Mouse (Mus musculus): ENCODE measurements at regions not wholly inside any gene's neighbourhood (a gene's known extent, or its start where the extent isn't known, plus 50 kb on each side); places are given as distances from the start of the nearest gene placed in this dataset.

DNA sequence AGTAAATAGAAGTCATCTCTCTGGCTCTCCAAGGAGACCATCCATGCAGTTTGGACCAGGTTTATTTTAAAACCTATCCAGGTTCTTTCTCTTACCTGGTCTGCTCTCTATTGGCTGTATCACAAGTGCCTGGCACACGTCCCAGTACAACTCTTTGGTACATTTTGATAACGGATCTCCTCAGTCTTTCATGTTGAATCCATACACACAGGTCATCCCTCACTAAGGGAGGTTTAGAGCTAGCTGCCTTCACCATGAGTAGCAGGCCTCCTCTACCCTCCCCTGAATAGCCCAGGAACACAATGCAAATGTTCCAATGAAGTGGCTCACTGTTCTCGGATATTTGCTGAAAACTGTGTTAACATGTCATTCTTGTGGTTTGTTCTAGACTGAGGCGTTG lies 84.2 kb upstream of the Pcgf5 start:
- 0 out of 2 replicates have a peak, but pooled peaks cover 4% of the 10 kb centered on the region for H3K4me1 ChIP-seq (replicated peaks; ENCODE audit: low read depth, low read length)
- no peak overlapping the region for H3K4me3 ChIP-seq (replicated peaks; ENCODE audit: low read length)
- no peaks in the 10 kb centered on the region for H3K36me3 ChIP-seq (ENCODE audit: insufficient read depth, low read length)
- TF ChIP-seq NANOG (IDR thresholded peaks at IDR 0.05; ENCODE audit: borderline replicate concordance, low read length) (no peak), CTCF (conservative IDR thresholded peaks at IDR 0.05; ENCODE audit: low read length) (no peak), POU5F1 (IDR thresholded peaks at IDR 0.05; ENCODE audit: borderline replicate concordance, low read length) (no peak)
- no peaks in the 10 kb centered on the region for H3K27me3 ChIP-seq (ENCODE audit: insufficient read depth, low read length)
- no peaks in the 10 kb centered on the region for H3K9me3 ChIP-seq (ENCODE audit: low read length)

DNA sequence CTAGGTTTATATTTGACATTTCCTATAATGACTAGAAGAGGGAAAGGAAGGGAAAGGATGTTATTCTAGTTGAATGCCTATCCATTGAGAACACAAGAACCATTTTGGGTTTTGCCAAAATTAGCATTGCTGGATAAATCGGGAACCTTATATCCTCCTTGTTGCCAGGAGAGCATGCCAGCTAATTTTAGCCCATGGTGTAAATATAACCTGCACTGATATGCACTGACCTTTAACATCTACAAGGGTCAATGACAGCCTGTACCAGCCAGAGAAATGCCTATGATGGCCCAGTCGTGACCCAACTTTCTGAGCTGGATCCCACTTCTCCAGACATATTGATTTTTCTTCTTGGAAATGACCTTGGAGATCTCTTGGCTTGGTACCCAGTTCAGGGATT lies 83.7 kb upstream of the Pcgf5 start:
- TF ChIP-seq CTCF (conservative IDR thresholded peaks at IDR 0.05; ENCODE audit: low read length) (no peak), NANOG (IDR thresholded peaks at IDR 0.05; ENCODE audit: borderline replicate concordance, low read length) (no peak), POU5F1 (IDR thresholded peaks at IDR 0.05; ENCODE audit: borderline replicate concordance, low read length) (no peak)
- Histone ChIP-seq H3K9me3 (ENCODE audit: low read length) (no peaks in the 10 kb centered on the region), H3K27me3 (ENCODE audit: insufficient read depth, low read length) (no peaks in the 10 kb centered on the region), H3K36me3 (ENCODE audit: insufficient read depth, low read length) (no peaks in the 10 kb centered on the region), H3K4me3 (replicated peaks; ENCODE audit: low read length) (no peak overlapping the region), H3K4me1 (replicated peaks; ENCODE audit: low read depth, low read length) (0 out of 2 replicates have a peak, but pooled peaks cover 4% of the 10 kb centered on the region)

DNA sequence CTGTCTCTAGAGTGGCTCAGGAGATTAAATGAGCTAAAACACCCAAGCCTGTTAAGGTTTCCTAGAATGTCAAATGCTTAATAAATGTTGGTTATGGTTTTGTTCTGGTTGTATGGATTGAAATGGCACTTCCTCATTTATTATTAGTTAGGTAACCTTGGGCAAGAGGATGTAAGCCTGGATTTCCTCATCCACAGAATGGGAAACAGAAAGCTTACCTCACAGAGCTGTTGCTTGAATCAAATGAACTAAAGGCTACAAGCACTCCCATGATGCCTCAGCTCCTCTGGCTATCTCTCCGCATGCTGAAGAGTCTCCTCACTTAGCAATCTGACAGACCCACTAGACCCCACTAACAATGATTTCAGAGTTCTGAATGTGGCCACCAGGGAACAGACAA lies 82.8 kb upstream of the Pcgf5 start:
- TF ChIP-seq CTCF (conservative IDR thresholded peaks at IDR 0.05; ENCODE audit: low read length) (no peak), NANOG (IDR thresholded peaks at IDR 0.05; ENCODE audit: borderline replicate concordance, low read length) (no peak), POU5F1 (IDR thresholded peaks at IDR 0.05; ENCODE audit: borderline replicate concordance, low read length) (no peak)
- 0 out of 2 replicates have a peak, but pooled peaks cover 4% of the 10 kb centered on the region for H3K4me1 ChIP-seq (replicated peaks; ENCODE audit: low read depth, low read length)
- no peaks in the 10 kb centered on the region for H3K27me3 ChIP-seq (ENCODE audit: insufficient read depth, low read length)
- no peak overlapping the region for H3K4me3 ChIP-seq (replicated peaks; ENCODE audit: low read length)
- no peaks in the 10 kb centered on the region for H3K36me3 ChIP-seq (ENCODE audit: insufficient read depth, low read length)
- no peaks in the 10 kb centered on the region for H3K9me3 ChIP-seq (ENCODE audit: low read length)

DNA sequence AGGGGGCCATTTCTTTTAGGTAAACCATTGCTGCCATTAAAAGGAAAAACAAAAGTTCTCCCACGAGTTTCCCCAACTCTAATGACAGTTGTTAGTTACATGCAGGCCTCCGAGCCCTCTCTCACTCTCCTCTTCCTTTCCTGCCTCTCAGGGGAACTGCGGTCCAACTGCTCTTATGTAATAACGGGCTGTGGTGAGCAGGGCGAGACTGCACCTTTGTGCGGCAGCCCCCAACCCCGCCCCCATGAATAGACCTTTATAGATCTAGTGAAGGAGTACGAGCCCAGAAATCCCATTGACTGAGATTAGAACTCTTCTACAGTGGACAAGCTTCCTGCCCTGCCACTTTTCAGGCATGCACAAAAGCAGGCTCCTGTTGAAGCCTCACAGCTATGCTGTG lies 81.8 kb upstream of the Pcgf5 start:
- H3K9me3 ChIP-seq (ENCODE audit: low read length): no peaks in the 10 kb centered on the region
- H3K27me3 ChIP-seq (ENCODE audit: insufficient read depth, low read length): no peaks in the 10 kb centered on the region
- H3K4me3 ChIP-seq (replicated peaks; ENCODE audit: low read length): no peak overlapping the region
- TF ChIP-seq CTCF (conservative IDR thresholded peaks at IDR 0.05; ENCODE audit: low read length): no peak
- no peak for TF ChIP-seq NANOG (IDR thresholded peaks at IDR 0.05; ENCODE audit: borderline replicate concordance, low read length)
- no peak for TF ChIP-seq POU5F1 (IDR thresholded peaks at IDR 0.05; ENCODE audit: borderline replicate concordance, low read length)
- 0 out of 2 replicates have a peak, but pooled peaks cover 4% of the 10 kb centered on the region for H3K4me1 ChIP-seq (replicated peaks; ENCODE audit: low read depth, low read length)
- H3K36me3 ChIP-seq (ENCODE audit: insufficient read depth, low read length): no peaks in the 10 kb centered on the region

DNA sequence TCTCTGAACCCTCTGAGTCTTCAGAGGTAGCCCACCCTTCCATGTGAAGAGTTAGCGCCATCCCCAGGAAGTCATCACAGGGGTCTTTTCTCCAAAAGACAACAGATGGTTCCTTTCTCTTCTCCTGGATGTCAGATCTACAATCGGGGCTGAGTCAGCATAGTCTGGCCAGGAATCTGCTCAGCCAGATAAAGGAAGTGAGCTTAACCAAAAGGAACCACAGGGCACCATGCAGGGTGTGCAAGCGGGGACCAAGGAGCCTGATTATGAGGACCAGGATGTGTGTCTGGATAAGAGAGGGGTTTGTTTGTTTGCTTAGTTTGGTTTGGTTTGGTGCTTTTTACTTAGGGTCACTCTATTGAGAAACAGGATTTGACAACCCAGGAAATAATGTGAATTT lies 74.6 kb upstream of the Pcgf5 start:
- Histone ChIP-seq H3K9me3 (ENCODE audit: low read length) (no peaks in the 10 kb centered on the region), H3K4me3 (replicated peaks; ENCODE audit: low read length) (no peak overlapping the region), H3K27me3 (ENCODE audit: insufficient read depth, low read length) (no peaks in the 10 kb centered on the region), H3K36me3 (ENCODE audit: insufficient read depth, low read length) (no peaks in the 10 kb centered on the region), H3K4me1 (replicated peaks; ENCODE audit: low read depth, low read length) (no peaks in the 10 kb centered on the region)
- TF ChIP-seq NANOG (IDR thresholded peaks at IDR 0.05; ENCODE audit: borderline replicate concordance, low read length) (no peak), POU5F1 (IDR thresholded peaks at IDR 0.05; ENCODE audit: borderline replicate concordance, low read length) (no peak), CTCF (conservative IDR thresholded peaks at IDR 0.05; ENCODE audit: low read length) (no peak)

DNA sequence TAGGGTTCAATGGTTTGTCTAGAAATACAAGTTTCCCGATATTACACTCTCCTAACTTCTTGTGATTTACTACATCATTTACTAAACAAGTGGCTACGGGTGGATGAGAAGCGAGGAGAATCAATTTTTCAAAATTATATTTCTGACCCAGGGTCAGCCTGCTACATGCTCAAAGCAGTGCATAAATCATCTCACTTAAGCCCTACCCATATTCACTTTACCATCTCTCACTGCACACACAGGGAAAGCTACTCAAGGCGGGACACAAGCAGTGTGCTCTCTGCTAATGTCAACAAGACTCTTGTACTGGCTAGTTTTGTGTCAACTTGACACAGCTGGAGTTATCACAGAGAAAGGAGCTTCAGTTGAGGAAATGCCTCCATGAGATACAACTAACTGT lies 62.6 kb upstream of the Pcgf5 start:
- Histone ChIP-seq H3K4me1 (replicated peaks; ENCODE audit: low read depth, low read length) (no peaks in the 10 kb centered on the region), H3K9me3 (ENCODE audit: low read length) (no peaks in the 10 kb centered on the region), H3K4me3 (replicated peaks; ENCODE audit: low read length) (no peak overlapping the region), H3K27me3 (ENCODE audit: insufficient read depth, low read length) (no peaks in the 10 kb centered on the region), H3K36me3 (ENCODE audit: insufficient read depth, low read length) (no peaks in the 10 kb centered on the region)
- TF ChIP-seq NANOG (IDR thresholded peaks at IDR 0.05; ENCODE audit: borderline replicate concordance, low read length): no peak
- no peak for TF ChIP-seq POU5F1 (IDR thresholded peaks at IDR 0.05; ENCODE audit: borderline replicate concordance, low read length)
- no peak for TF ChIP-seq CTCF (conservative IDR thresholded peaks at IDR 0.05; ENCODE audit: low read length)

DNA sequence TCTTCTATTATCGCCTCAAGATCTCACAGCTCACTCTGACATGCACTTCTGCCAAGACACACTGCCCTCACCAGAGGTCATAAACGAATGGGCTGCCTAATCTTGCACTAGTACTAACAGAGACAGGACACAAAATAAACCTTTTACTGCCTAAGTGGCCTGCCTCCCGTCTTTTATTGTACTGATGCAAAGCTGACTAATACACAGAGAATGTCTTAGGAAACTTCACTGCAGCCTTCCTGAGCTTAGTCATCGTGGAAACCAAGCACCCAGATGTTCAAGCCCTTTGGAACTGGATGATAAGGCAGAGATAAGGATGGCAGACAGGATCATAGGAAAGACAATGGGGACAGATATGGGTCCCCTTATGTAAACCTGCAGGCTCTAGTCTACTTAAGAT lies 57.3 kb upstream of the Pcgf5 start:
- H3K36me3 ChIP-seq (ENCODE audit: insufficient read depth, low read length): no peaks in the 10 kb centered on the region
- H3K9me3 ChIP-seq (ENCODE audit: low read length): no peaks in the 10 kb centered on the region
- no peaks in the 10 kb centered on the region for H3K4me1 ChIP-seq (replicated peaks; ENCODE audit: low read depth, low read length)
- TF ChIP-seq POU5F1 (IDR thresholded peaks at IDR 0.05; ENCODE audit: borderline replicate concordance, low read length): no peak
- no peak overlapping the region for H3K4me3 ChIP-seq (replicated peaks; ENCODE audit: low read length)
- H3K27me3 ChIP-seq (ENCODE audit: insufficient read depth, low read length): no peaks in the 10 kb centered on the region

DNA sequence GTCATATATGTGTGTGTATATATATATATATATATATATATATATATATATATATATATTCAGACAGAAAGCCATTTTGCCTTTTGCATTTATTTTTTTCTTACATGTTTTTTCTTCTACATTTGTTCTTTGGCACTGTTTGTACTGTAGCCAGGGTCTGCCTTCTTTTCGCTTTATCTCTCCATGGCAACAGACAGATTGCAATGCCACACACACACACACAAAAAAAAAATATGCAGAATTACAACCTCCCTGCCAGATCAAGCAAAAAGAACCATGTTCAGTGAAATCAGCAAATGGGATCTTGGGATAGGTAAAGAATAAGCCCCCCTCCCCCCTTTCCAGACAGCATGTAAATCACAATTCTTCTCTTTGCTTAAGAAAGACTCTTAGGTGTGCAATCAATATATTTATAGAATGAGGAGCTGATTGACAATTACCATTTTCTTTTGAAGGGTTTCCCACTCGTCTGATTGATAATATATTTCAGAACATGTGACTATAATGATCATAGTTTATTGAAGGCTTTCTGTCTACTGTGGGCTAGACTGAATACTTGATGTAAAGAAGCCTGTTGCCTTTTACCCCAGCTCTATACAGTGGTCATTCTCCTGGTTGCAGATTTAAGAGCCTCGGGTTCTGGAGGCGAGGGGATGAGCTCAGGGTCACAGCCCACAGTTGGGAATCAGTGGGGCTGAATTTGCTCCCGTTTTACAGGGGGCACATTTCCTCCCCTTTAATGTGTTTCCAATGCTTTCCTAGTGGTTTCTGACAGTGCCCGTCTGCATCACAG lies 54.7 kb upstream of the Pcgf5 start:
- Histone ChIP-seq H3K27me3 (ENCODE audit: insufficient read depth, low read length) (no peaks in the 10 kb centered on the region), H3K36me3 (ENCODE audit: insufficient read depth, low read length) (no peaks in the 10 kb centered on the region)
- TF ChIP-seq NANOG (IDR thresholded peaks at IDR 0.05; ENCODE audit: borderline replicate concordance, low read length): no peak
- no peak for TF ChIP-seq POU5F1 (IDR thresholded peaks at IDR 0.05; ENCODE audit: borderline replicate concordance, low read length)
- no peak for TF ChIP-seq CTCF (conservative IDR thresholded peaks at IDR 0.05; ENCODE audit: low read length)

More for the DNA sequence above, 54.7 kb upstream of the Pcgf5 start:
- Histone ChIP-seq H3K4me1 (replicated peaks; ENCODE audit: low read depth, low read length) (no peaks in the 10 kb centered on the region), H3K4me3 (replicated peaks; ENCODE audit: low read length) (no peak overlapping the region), H3K9me3 (ENCODE audit: low read length) (no peaks in the 10 kb centered on the region)

Measured in E14TG2a.4 (cell line).